Mouse (Mus musculus) hindbrain, embryonic 11.5 days (tissue): ENCODE data around the gene Grasp. TPM values are rescaled to one million over a fixed set of nuclear protein-coding genes. Genes with fewer than 3 reads are reported as not detected.

Source experiments
- ATAC-seq: fragments of 200-750 bp; cut with Nextera tagmentation; 2 replicates; pipeline ENCODE4 v1.8.0; 2017; ENCODE audit warnings: mild to moderate bottlenecking, moderate TSS enrichment, moderate library complexity; ENCODE audit not compliant: low FRiP score
- DNase-seq: peaks from one replicate; pipeline ENCODE4 v3.0.0-alpha.2; 2015; ENCODE audit warnings: low spot score
- H3K27ac ChIP-seq: fragments of 300-500 bp; sonication (generic); 2 replicates; pipeline ENCODE4 v1.5.1; 2014; ENCODE audit warnings: mild to moderate bottlenecking, low read depth, low read length
- H3K27me3 ChIP-seq: fragments of 300-500 bp; sonication (generic); 2 replicates; pipeline ENCODE4 v1.6.1; 2014; ENCODE audit warnings: mild to moderate bottlenecking, low read length, moderate library complexity, mixed read lengths; ENCODE audit not compliant: control insufficient read depth, insufficient read depth
- H3K36me3 ChIP-seq: fragments of 300-500 bp; sonication (generic); 2 replicates; pipeline ENCODE4 v1.6.1; 2014; ENCODE audit warnings: mild to moderate bottlenecking, low read length, moderate library complexity, mixed read lengths; ENCODE audit not compliant: control insufficient read depth, insufficient read depth
- H3K4me1 ChIP-seq: fragments of 300-500 bp; sonication (generic); replicated peaks from 2 replicates; pipeline ENCODE4 v1.6.1; 2014; ENCODE audit warnings: low read length, mixed read lengths; ENCODE audit not compliant: control insufficient read depth, insufficient read depth
- H3K4me2 ChIP-seq: fragments of 300-500 bp; sonication (generic); replicated peaks from 2 replicates; pipeline ENCODE4 v1.6.1; 2014; ENCODE audit warnings: mild to moderate bottlenecking, low read depth, low read length
- H3K4me3 ChIP-seq: fragments of 300-500 bp; sonication (generic); 2 replicates; pipeline ENCODE4 v1.5.1; 2014; ENCODE audit warnings: low read depth, low read length
- H3K9ac ChIP-seq: fragments of 300-500 bp; sonication (generic); 2 replicates; pipeline ENCODE4 v1.6.1; 2014; ENCODE audit warnings: low read depth, low read length
- H3K9me3 ChIP-seq: fragments of 300-500 bp; sonication (generic); 2 replicates; pipeline ENCODE4 v1.6.1; 2016; ENCODE audit warnings: low read length; ENCODE audit not compliant: control insufficient read depth
- WGBS: fragments of 180-500 bp; shearing (Covaris S2); extraction: QIAGEN DNeasy Blood & Tissue Kit; methylation state at CpG from one replicate; pipeline ENCODE4 v1.1.7; 2014; 5-methylcytosine and 5-hydroxymethylcytosine counted together
- polyA plus RNA-seq: library from polyadenylated mRNA; unstranded; fragments of >200 nt; fragmentation: Nextera tagmentation; extraction: Ambion mirVana; gene quantifications from 2 replicates; pipeline ENCODE4 v1.2.1, GENCODE M21; 2014

Gene Grasp
- polyA plus RNA-seq, 1 experiment from 2014 or later, result 4.5 TPM

GRCm38 (mm10) chr15:101244012-101244411 is 20.0 kb downstream of the Grasp start:
- DNase-seq (no peak), ATAC-seq (no peak)
- Histone ChIP-seq H3K4me1 (no peaks in the 10 kb centered on the region), H3K4me2 (no peak overlapping the region), H3K9me3 (no peaks in the 10 kb centered on the region), H3K4me3 (no peak overlapping the region), H3K36me3 (no peaks in the 10 kb centered on the region), H3K27ac (no peak overlapping the region), H3K27me3 (no peaks in the 10 kb centered on the region), H3K9ac (no peak overlapping the region)
- 66% methylated on average over 3 of the region's 3 CpGs for WGBS

- 0 out of 2 replicates have a peak overlapping the region, but pooled peaks have one; percentile 44 for H3K27ac ChIP-seq
- H3K4me1 ChIP-seq, result no peaks in the 10 kb centered on the region
- H3K9ac ChIP-seq, result peak overlapping the region; percentile 47
- WGBS, result 2% methylated on average over 53 of the region's 56 CpGs
- H3K9me3 ChIP-seq, result no peaks in the 10 kb centered on the region
- ATAC-seq (peak; percentile 99), DNase-seq (peak; percentile 95)
- H3K4me3 ChIP-seq, result peak overlapping the region; percentile 28
- no peaks in the 10 kb centered on the region for H3K36me3 ChIP-seq
- peak overlapping the region; percentile 39 for H3K4me2 ChIP-seq
- H3K27me3 ChIP-seq, result no peaks in the 10 kb centered on the region
Observed at GRCm38 (mm10) chr15:101246231-101247154, 22.5 kb downstream of the Grasp start.

- H3K9me3 ChIP-seq, result no peaks in the 10 kb centered on the region
- no peaks in the 10 kb centered on the region for H3K4me1 ChIP-seq
- no peak overlapping the region for H3K9ac ChIP-seq
- DNase-seq (no peak), ATAC-seq (no peak)
- H3K4me2 ChIP-seq, result no peak overlapping the region
- no peaks in the 10 kb centered on the region for H3K36me3 ChIP-seq
- no peak overlapping the region for H3K27ac ChIP-seq
- H3K27me3 ChIP-seq, result no peaks in the 10 kb centered on the region
- WGBS, result 83% methylated on average over 1 of the region's 1 CpGs
- H3K4me3 ChIP-seq, result no peak overlapping the region
Observed at GRCm38 (mm10) chr15:101247155-101247498, 23.1 kb downstream of the Grasp start.

- Histone ChIP-seq H3K4me1 (no peaks in the 10 kb centered on the region), H3K36me3 (no peaks in the 10 kb centered on the region), H3K27ac (no peak overlapping the region), H3K4me2 (no peak overlapping the region), H3K27me3 (no peaks in the 10 kb centered on the region), H3K9me3 (no peaks in the 10 kb centered on the region), H3K9ac (no peak overlapping the region), H3K4me3 (no peak overlapping the region)
- DNase-seq (no peak), ATAC-seq (no peak)
- 59% methylated on average over 5 of the region's 5 CpGs for WGBS
Observed at GRCm38 (mm10) chr15:101248029-101248710, 24.2 kb downstream of the Grasp start.

GRCm38 (mm10) chr15:101250220-101250800 is 26.3 kb downstream of the Grasp start:
- Histone ChIP-seq H3K9ac (no peak overlapping the region), H3K4me1 (no peaks in the 10 kb centered on the region), H3K36me3 (no peaks in the 10 kb centered on the region), H3K9me3 (no peaks in the 10 kb centered on the region), H3K4me2 (no peak overlapping the region), H3K27me3 (no peaks in the 10 kb centered on the region), H3K4me3 (no peak overlapping the region), H3K27ac (no peak overlapping the region)
- DNase-seq (no peak), ATAC-seq (no peak)
- 82% methylated on average over 9 of the region's 9 CpGs for WGBS

- Histone ChIP-seq H3K36me3 (no peaks in the 10 kb centered on the region), H3K4me3 (no peak overlapping the region), H3K4me2 (no peak overlapping the region), H3K27me3 (no peaks in the 10 kb centered on the region), H3K9ac (no peak overlapping the region), H3K4me1 (no peaks in the 10 kb centered on the region), H3K9me3 (no peaks in the 10 kb centered on the region), H3K27ac (no peak overlapping the region)
- WGBS, result 89% methylated on average over 5 of the region's 5 CpGs
- DNase-seq, result no peak
- no peak for ATAC-seq
Observed at GRCm38 (mm10) chr15:101251930-101252329, 27.9 kb downstream of the Grasp start.

GRCm38 (mm10) chr15:101252614-101253013 is 28.6 kb downstream of the Grasp start:
- H3K4me2 ChIP-seq, result no peak overlapping the region
- 84% methylated on average over 6 of the region's 6 CpGs for WGBS
- H3K4me1 ChIP-seq, result no peaks in the 10 kb centered on the region
- H3K27me3 ChIP-seq, result no peaks in the 10 kb centered on the region
- ATAC-seq, result no peak
- H3K27ac ChIP-seq, result no peak overlapping the region
- DNase-seq, result no peak
- H3K4me3 ChIP-seq, result no peak overlapping the region
- H3K9ac ChIP-seq, result no peak overlapping the region
- no peaks in the 10 kb centered on the region for H3K9me3 ChIP-seq
- H3K36me3 ChIP-seq, result no peaks in the 10 kb centered on the region

- Histone ChIP-seq H3K9me3 (no peaks in the 10 kb centered on the region), H3K27me3 (no peaks in the 10 kb centered on the region), H3K4me1 (no peaks in the 10 kb centered on the region), H3K4me3 (peak overlapping the region; percentile 57), H3K4me2 (peak overlapping the region; percentile 91), H3K36me3 (no peaks in the 10 kb centered on the region; the same call in 1 of the 2 replicates), H3K9ac (peak overlapping the region; percentile 74), H3K27ac (no peak overlapping the region)
- 41% methylated on average over 3 of the region's 3 CpGs for WGBS
- no peak for DNase-seq
- ATAC-seq, result 0 out of 2 replicates have a peak, but pooled peaks have one; percentile 14
Observed at GRCm38 (mm10) chr15:101253563-101253885, 29.5 kb downstream of the Grasp start.
